Mouse (Mus musculus) kidney, embryonic 15.5 days (tissue): Measurements from ENCODE around the gene Nmnat1. TPM values are rescaled to one million over a fixed set of nuclear protein-coding genes. Genes with fewer than 3 reads are reported as not detected.

Experiments used
- ATAC-seq: fragments of 200-750 bp; cut with Nextera tagmentation; replicated peaks from 2 replicates; pipeline ENCODE4 v1.8.0; 2017; ENCODE audit warnings: moderate TSS enrichment; ENCODE audit not compliant: low FRiP score
- H3K27ac ChIP-seq: fragments of 300-500 bp; sonication (generic); 2 replicates; pipeline ENCODE4 v1.5.1; 2015; ENCODE audit warnings: mild to moderate bottlenecking, inconsistent platforms
- H3K27me3 ChIP-seq: fragments of 300-500 bp; sonication (generic); 2 replicates; pipeline ENCODE4 v1.6.1; 2015; ENCODE audit warnings: inconsistent platforms
- H3K36me3 ChIP-seq: fragments of 300-500 bp; sonication (generic); 2 replicates; pipeline ENCODE4 v1.6.1; 2015; ENCODE audit warnings: inconsistent platforms
- H3K4me1 ChIP-seq: fragments of 300-500 bp; sonication (generic); 2 replicates; pipeline ENCODE4 v1.6.1; 2015; ENCODE audit warnings: inconsistent platforms
- H3K4me2 ChIP-seq: fragments of 300-500 bp; sonication (generic); 2 replicates; pipeline ENCODE4 v1.6.1; 2015; ENCODE audit warnings: moderate library complexity, mild to moderate bottlenecking, inconsistent platforms
- H3K4me3 ChIP-seq: fragments of 300-500 bp; sonication (generic); replicated peaks from 2 replicates; pipeline ENCODE4 v1.5.1; 2015; ENCODE audit warnings: mild to moderate bottlenecking, inconsistent platforms
- H3K9ac ChIP-seq: fragments of 300-500 bp; sonication (generic); 2 replicates; pipeline ENCODE4 v1.6.1; 2015; ENCODE audit warnings: mild to moderate bottlenecking, inconsistent platforms
- H3K9me3 ChIP-seq: fragments of 300-500 bp; sonication (generic); replicated peaks from 2 replicates; pipeline ENCODE4 v1.6.1; 2016; ENCODE audit warnings: inconsistent platforms
- WGBS: fragments of 180-500 bp; shearing (Covaris S2); methylation state at CpG from one replicate; pipeline ENCODE4 v1.1.7; 2015; ENCODE audit warnings: mixed read lengths; 5-methylcytosine and 5-hydroxymethylcytosine counted together
- polyA plus RNA-seq: library from polyadenylated mRNA; unstranded; fragments of >200 nt; fragmentation: Nextera tagmentation; extraction: Ambion mirVana; gene quantifications from 2 replicates; pipeline ENCODE4 v1.2.1, GENCODE M21; 2015

Nmnat1 gene
- polyA plus RNA-seq, result 13.7 TPM in 2 replicates

DNA sequence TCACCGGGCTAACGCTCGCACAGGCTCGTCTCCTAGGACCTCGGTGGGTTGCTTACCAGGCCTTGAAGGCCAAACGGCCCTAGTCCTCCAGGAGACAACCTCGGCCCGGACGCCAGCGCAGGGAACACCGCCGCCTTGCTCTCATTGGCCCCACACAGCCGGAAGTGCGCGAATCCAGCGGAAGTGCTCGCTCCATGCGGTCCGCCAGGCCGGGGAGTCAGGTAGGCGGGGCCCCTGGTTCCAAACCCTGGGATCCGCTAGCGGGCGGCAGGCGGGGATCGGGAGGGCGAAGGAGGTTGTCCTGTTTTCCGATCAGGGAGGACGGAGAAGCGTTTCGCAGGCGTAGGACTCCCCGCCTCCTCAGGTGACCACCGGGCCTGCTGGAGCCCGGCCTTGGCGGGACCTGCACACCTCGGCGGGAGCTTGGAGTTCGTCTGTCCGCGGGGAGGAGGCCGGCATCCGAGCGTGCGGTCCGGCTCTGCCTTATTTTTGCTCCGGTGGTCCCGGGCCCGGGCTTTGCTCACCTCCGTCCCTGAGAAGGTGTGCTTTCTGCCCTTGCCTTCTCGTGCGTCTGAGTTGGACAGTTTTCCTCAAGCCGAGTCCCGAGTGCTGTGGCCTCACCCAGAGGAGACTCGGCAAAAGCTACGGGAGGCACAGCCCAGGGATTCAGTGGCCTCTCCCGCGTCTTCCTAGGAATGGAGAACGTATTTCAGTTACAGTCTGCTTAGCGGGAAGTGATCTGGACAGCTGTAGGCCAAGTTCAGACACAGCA, at the start of gene Nmnat1, which contains the start of gene Lzic:
Gene Nmnat1 (minus strand): TSS at position 150 of the 772 bp plus-strand sequence.
Gene Lzic (plus strand): TSS at position 177 of the 772 bp plus-strand sequence.
- Histone ChIP-seq H3K27ac (peak within 1 kb of the TSS; percentile 84), H3K36me3 (peaks cover 37% of the 10 kb centered on the region), H3K27me3 (no peaks in the 10 kb centered on the region), H3K4me2 (peak within 1 kb of the TSS; percentile 83), H3K4me1 (peaks cover 18% of the 10 kb centered on the region), H3K9ac (peak within 1 kb of the TSS; percentile 72), H3K4me3 (peak within 1 kb of the TSS; percentile 82), H3K9me3 (no peaks in the 10 kb centered on the region)
- peak; percentile 97 for ATAC-seq
- WGBS, result under 1% methylated on average over 59 of the region's 60 CpGs

GRCm38 (mm10) chr4:149529691-149530090, 44.7 kb upstream of the Nmnat1 start:
- WGBS, result 25% methylated on average over 6 of the region's 6 CpGs
- Histone ChIP-seq H3K4me1 (peaks cover 50% of the 10 kb centered on the region), H3K4me2 (no peak overlapping the region), H3K9me3 (no peaks in the 10 kb centered on the region), H3K36me3 (0 out of 2 replicates have a peak, but pooled peaks cover 5% of the 10 kb centered on the region), H3K27me3 (no peaks in the 10 kb centered on the region), H3K9ac (no peak overlapping the region), H3K27ac (peak overlapping the region; percentile 84), H3K4me3 (no peak overlapping the region)
- no peak; the same call in 1 of the 2 replicates for ATAC-seq

- H3K36me3 ChIP-seq, result 0 out of 2 replicates have a peak, but pooled peaks cover 6% of the 10 kb centered on the region
- peak overlapping the region; percentile 30 for H3K27ac ChIP-seq
Measured at GRCm38 (mm10) chr4:149527621-149528354, 42.8 kb upstream of the Nmnat1 start.

DNA sequence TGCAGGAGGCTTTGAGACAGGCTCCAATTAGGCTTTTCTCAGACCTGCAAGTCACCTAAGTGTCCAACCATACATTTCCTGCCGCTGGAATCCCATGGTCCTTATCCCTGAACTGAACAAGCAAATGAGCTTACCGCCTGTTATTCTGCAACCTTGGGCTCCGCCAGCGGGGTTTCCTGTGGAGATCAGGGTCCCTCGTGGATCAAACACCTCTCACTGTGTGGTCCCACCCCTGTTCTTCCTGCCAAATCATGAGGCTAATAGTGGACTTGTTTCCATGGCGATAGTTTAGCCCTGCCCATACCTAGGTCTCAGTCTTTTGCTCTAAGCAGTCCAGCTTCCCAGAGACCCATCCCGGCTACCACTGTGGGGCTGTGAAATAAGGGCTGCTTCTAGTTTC, 41.3 kb upstream of the Nmnat1 start:
- Histone ChIP-seq H3K9me3 (no peaks in the 10 kb centered on the region), H3K36me3 (0 out of 2 replicates have a peak, but pooled peaks cover 6% of the 10 kb centered on the region), H3K4me1 (peaks cover 65% of the 10 kb centered on the region), H3K4me2 (peak overlapping the region; percentile 16; the same call in 1 of the 2 replicates), H3K27me3 (no peaks in the 10 kb centered on the region), H3K4me3 (no peak overlapping the region), H3K27ac (peak overlapping the region; percentile 71; the same call in 1 of the 2 replicates), H3K9ac (no peak overlapping the region)
- WGBS, result 24% methylated on average over 7 of the region's 7 CpGs
- peak; percentile 38; the same call in 1 of the 2 replicates for ATAC-seq

More at GRCm38 (mm10) chr4:149527621-149528354, 42.8 kb upstream of the Nmnat1 start:
- no peak for ATAC-seq
- 64% methylated on average over 15 of the region's 15 CpGs for WGBS
- H3K9ac ChIP-seq, result no peak overlapping the region
- no peak overlapping the region for H3K4me2 ChIP-seq
- no peaks in the 10 kb centered on the region for H3K9me3 ChIP-seq
- peaks cover 54% of the 10 kb centered on the region for H3K4me1 ChIP-seq
- H3K4me3 ChIP-seq, result no peak overlapping the region
- H3K27me3 ChIP-seq, result no peaks in the 10 kb centered on the region

GRCm38 (mm10) chr4:149525811-149526210, 40.8 kb upstream of the Nmnat1 start:
- Histone ChIP-seq H3K9me3 (no peaks in the 10 kb centered on the region), H3K36me3 (0 out of 2 replicates have a peak, but pooled peaks cover 6% of the 10 kb centered on the region), H3K4me3 (no peak overlapping the region), H3K9ac (no peak overlapping the region), H3K4me2 (peak overlapping the region; percentile 16; the same call in 1 of the 2 replicates), H3K27ac (peak overlapping the region; percentile 71; the same call in 1 of the 2 replicates), H3K27me3 (no peaks in the 10 kb centered on the region), H3K4me1 (peaks cover 70% of the 10 kb centered on the region)
- ATAC-seq, result no peak; the same call in 1 of the 2 replicates
- 58% methylated on average over 6 of the region's 6 CpGs for WGBS

DNA sequence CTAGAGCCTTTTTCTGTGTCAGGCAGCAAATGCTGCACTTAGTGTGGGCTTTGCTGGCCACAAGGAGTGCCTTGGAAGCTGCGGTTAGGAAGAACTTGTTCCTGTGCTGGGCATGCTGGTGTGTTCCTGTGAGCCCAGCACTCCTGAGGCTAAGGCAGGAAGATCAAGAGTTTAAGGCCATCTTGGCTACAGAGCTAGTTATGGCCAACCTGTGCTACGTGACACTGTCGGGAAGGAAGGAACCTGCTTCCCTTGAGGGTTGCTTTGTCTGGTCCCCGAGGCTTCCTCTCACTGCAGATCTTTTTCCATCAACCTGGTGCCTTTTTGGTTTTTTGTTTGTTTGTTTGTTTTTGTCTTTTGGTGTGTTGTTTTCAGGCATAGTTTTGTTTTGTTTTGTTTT, 40.2 kb upstream of the Nmnat1 start:
- no peak overlapping the region for H3K27ac ChIP-seq
- no peak overlapping the region for H3K4me2 ChIP-seq
- no peak overlapping the region for H3K4me3 ChIP-seq
- peaks cover 76% of the 10 kb centered on the region for H3K4me1 ChIP-seq
- H3K9me3 ChIP-seq, result no peaks in the 10 kb centered on the region
- no peak for ATAC-seq
- WGBS, result 82% methylated on average over 4 of the region's 4 CpGs
- H3K36me3 ChIP-seq, result 0 out of 2 replicates have a peak, but pooled peaks cover 6% of the 10 kb centered on the region
- H3K27me3 ChIP-seq, result no peaks in the 10 kb centered on the region
- H3K9ac ChIP-seq, result no peak overlapping the region

DNA sequence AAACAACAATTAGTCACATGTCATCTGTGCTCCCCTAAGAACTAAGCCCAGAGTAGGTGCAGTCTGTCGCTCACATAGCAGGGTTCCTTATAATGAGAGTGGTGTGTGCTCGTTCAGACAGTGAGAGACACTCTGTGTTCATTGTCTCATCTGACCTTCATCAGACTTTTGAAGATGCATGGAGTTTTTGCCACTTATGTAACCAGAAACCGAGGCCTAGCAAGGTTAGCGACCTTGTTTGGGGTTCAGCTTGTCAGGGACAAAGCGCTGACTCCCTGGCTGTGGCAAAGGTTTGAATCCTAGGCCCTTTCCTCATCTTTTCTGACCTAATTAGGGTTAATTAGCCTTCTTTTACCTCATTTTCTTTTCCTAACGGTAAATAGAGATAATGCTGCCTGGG, 39.0 kb upstream of the Nmnat1 start:
- Histone ChIP-seq H3K27me3 (no peaks in the 10 kb centered on the region), H3K4me2 (no peak overlapping the region), H3K36me3 (0 out of 2 replicates have a peak, but pooled peaks cover 6% of the 10 kb centered on the region), H3K4me3 (no peak overlapping the region), H3K4me1 (peaks cover 77% of the 10 kb centered on the region), H3K9ac (no peak overlapping the region), H3K9me3 (no peaks in the 10 kb centered on the region), H3K27ac (no peak overlapping the region)
- no peak for ATAC-seq
- WGBS, result 86% methylated on average over 6 of the region's 6 CpGs

GRCm38 (mm10) chr4:149521258-149521657, 36.3 kb upstream of the Nmnat1 start:
- Histone ChIP-seq H3K9me3 (no peaks in the 10 kb centered on the region), H3K27me3 (no peaks in the 10 kb centered on the region), H3K36me3 (0 out of 2 replicates have a peak, but pooled peaks cover 6% of the 10 kb centered on the region), H3K4me2 (no peak overlapping the region), H3K9ac (no peak overlapping the region), H3K4me1 (peaks cover 65% of the 10 kb centered on the region), H3K4me3 (no peak overlapping the region), H3K27ac (no peak overlapping the region)
- WGBS, result 60% methylated on average over 10 of the region's 10 CpGs
- no peak for ATAC-seq

GRCm38 (mm10) chr4:149518351-149519220, 33.6 kb upstream of the Nmnat1 start:
- Histone ChIP-seq H3K27me3 (no peaks in the 10 kb centered on the region), H3K9me3 (no peaks in the 10 kb centered on the region), H3K4me3 (peak overlapping the region; percentile 89), H3K27ac (peak overlapping the region; percentile 75), H3K4me1 (peaks cover 50% of the 10 kb centered on the region), H3K36me3 (no peaks in the 10 kb centered on the region), H3K9ac (peak overlapping the region; percentile 92), H3K4me2 (peak overlapping the region; percentile 91)
- WGBS, result 3% methylated on average over 52 of the region's 52 CpGs
- ATAC-seq, result no peak; the same call in 1 of the 2 replicates

DNA sequence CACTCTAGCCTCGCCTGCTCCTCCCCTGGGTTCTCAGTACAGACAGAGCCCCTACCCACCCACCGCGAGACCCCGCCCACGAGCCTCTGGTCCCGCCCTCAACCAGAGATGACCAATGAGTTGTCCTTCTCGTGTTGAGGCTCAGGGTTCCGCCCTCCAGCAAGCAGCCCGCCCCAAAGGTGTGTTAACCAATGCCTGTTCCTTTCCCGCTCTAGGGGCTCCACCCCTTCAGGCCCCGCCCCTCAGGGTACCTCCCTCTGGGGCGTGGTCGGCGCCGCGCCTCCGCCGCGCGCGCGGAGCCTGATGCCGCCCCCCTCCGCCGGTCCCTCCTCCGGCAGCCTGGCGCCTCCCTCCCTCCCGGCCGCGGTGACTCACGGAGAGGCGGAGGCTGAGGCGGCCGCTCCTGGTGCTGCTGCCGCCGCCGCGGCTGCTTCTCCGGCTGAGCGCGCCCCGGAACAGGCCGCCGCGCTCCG, 32.9 kb upstream of the Nmnat1 start, which contains the start of gene Ctnnbip1:
Gene Ctnnbip1 (plus strand): TSS at position 369 of the 473 bp plus-strand sequence.
- Histone ChIP-seq H3K9ac (peak within 1 kb of the TSS; percentile 92), H3K27me3 (no peaks in the 10 kb centered on the region), H3K4me1 (peaks cover 47% of the 10 kb centered on the region), H3K27ac (peak within 1 kb of the TSS; percentile 75), H3K4me3 (peak within 1 kb of the TSS; percentile 89), H3K4me2 (peak within 1 kb of the TSS; percentile 91), H3K9me3 (no peaks in the 10 kb centered on the region), H3K36me3 (no peaks in the 10 kb centered on the region)
- ATAC-seq, result peak; percentile 99
- under 1% methylated on average over 33 of the region's 46 CpGs for WGBS

DNA sequence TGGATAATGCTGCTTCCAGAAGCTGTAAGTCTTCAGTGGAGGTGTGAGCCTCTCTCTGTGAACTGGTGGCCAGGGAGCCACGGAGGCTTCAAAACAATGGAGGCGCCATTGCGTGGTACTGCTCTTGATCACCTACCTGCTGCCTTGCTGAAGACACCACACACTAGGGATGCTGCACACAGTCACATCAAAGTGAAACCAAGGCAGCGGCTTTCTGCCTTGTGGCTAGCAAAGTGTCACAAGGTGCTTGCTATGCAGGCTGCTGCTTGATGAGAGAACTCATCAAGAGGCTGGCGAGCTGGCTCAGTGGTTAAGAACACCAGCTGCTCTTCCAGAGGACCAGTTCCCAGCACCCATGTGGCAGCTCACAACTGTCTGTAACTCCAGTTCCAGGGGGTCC, 30.7 kb upstream of the Nmnat1 start:
- ATAC-seq, result no peak
- Histone ChIP-seq H3K27ac (no peak overlapping the region), H3K4me3 (no peak overlapping the region), H3K27me3 (no peaks in the 10 kb centered on the region), H3K4me1 (peaks cover 29% of the 10 kb centered on the region), H3K4me2 (no peak overlapping the region), H3K36me3 (no peaks in the 10 kb centered on the region), H3K9me3 (no peaks in the 10 kb centered on the region), H3K9ac (no peak overlapping the region)
- 87% methylated on average over 5 of the region's 5 CpGs for WGBS
